Mouse (Mus musculus): ENCODE data around the gene Bpifb5.
"Not testable (repeated sequence)": the region's sequence is repeated elsewhere in the genome, so short reads cannot be mapped to it uniquely, and the experiment has no call there.

Bpifb5 gene

DNA sequence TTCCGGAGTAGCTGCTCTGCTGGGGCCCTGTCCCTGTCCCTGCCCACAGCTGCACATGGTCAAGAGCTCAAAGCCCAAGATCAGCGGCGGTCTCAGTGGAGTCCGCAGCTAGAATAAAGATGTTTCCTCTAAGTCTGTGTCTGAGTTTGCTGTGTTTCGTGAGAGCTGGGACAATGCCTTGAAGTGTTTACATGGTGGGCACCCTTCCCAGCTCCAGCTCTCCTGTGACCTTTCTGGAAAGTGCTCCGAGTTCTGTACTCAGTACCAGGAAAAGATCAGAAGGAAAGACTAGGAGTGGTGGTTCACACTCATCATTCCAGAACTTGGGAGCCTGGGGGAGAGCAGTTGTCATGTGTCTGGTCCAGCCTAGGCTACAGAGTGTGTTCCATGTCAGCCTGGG is 17.2 kb downstream of the Bpifb5 start:
- no peak for DNase-seq (ENCODE audit: low read depth, low spot score)

DNA sequence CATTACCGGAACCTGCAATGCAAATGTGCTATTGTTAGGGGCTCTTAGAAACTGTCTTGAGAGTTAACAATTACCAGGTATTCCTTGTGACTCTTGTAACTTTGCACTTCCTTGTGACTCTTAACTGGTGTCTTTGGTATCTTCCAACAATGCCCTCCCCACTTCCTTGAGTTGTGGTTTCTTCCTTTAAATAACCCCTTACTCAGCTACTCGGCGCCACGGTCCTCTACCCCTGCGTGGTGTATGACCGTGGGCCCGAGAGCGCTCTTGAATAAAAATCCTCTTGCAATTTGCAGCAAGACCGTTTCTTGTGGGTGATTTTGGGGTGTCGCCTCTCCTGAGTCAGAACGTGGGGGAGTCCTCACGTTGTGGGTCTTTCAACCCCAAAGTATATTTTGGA is 19.2 kb downstream of the Bpifb5 start:
- DNase-seq (ENCODE audit: low read depth, low spot score) = not testable (repeated sequence)

DNA sequence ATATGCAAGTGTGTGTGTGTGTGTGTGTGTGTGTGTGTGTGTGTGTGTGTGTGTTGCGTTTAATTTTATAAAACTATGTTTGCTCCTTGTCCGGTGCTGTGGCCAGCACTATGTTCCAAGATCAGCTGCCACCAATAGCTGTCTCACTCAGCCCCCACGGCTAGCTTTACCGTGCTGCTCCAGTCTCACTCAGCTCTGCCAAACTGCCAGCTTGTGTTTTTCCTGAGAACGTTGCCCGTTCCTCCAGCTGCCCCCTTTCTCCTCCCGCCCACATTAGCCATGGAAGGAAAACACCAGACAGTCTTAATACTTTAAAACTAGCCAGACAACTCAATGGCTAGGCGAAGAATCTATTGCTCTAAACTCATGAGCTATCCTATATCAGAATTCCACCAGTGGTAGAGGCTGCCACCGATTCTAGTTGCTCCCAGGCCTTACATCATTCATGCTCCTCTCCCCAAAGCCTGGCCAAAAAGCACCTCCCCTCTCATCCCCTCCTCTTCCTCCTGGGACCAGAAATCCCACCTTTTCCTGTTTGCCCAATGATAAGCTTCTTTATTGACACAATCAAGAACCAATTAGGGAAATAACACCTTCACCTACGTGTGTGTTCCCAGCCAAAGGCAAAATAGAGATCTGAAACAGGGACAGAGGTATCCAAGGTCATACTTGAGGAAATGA is 20.0 kb downstream of the Bpifb5 start:
- DNase-seq (ENCODE audit: low read depth, low spot score) = no peak

- no peak for DNase-seq (ENCODE audit: low read depth, low spot score)
These were observed 21.8 kb downstream of the Bpifb5 start for GRCm38 (mm10) chr2:154245322-154245721.

DNA sequence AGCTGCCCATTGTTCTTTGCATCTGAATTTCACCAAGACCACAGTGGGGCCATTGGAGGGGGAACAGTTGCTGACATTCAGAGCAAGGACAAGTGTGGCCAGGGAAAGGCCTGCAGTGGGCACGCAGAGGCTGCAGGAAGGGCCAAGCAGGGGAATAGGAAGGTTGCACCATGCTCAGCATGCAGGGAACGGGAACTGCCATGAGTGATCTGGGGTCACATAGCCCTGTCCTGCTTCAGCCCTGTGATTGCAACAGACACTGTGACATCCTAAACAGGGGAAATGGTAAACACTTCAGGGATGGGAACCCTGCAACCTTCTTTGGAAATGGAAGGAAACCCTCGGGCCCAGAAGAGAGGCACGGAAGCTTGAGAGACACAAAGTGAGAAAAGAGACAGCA is 31.7 kb downstream of the Bpifb5 start:
- not testable (repeated sequence) for DNase-seq (ENCODE audit: low read depth, low spot score)

- no peak for DNase-seq (ENCODE audit: low read depth, low spot score)
These were observed 32.2 kb downstream of the Bpifb5 start for GRCm38 (mm10) chr2:154255770-154256169.

GRCm38 (mm10) chr2:154257554-154257953 is 34.0 kb downstream of the Bpifb5 start, which contains the start of gene Bpifb9a:
TSS of gene Bpifb9a (plus strand) at chr2:154257854.
- not testable (repeated sequence) for DNase-seq (ENCODE audit: low read depth, low spot score)

DNA sequence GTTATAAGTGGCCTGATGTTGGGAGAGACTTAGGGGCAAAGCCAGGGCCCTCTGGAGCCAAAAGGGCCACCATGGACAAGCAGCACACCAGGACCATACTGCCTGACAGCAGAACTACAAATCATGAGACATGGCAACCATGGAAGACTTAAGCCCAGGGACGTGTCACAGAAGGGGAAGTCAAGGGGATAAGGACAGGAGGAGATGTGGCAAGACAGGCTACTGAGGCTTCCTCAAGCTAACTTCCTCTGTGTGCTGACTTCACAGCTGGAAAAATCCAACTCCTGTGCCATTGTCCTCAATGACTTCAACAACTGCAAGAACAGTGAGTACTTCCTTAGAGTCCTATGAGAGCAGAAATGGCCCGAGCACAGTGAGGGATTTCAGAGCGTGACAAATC is 40.9 kb downstream of the Bpifb5 start:
- DNase-seq (ENCODE audit: low read depth, low spot score) = not testable (repeated sequence)
